Mouse (Mus musculus) liver, postnatal 0 days (tissue): Measurements from ENCODE around the gene Gpc6.

ENCODE experiments used
- CTCF ChIP-seq: sonication (generic); IDR thresholded peaks from 2 replicates; pipeline ENCODE4 v1.5.1; 2016; ENCODE audit warnings: antibody characterized with exemption, low read depth
- EP300 ChIP-seq: IDR thresholded peaks from 2 replicates; pipeline ENCODE4 v1.6.1; 2016; ENCODE audit warnings: antibody characterized with exemption, low read depth, mild to moderate bottlenecking

DNA sequence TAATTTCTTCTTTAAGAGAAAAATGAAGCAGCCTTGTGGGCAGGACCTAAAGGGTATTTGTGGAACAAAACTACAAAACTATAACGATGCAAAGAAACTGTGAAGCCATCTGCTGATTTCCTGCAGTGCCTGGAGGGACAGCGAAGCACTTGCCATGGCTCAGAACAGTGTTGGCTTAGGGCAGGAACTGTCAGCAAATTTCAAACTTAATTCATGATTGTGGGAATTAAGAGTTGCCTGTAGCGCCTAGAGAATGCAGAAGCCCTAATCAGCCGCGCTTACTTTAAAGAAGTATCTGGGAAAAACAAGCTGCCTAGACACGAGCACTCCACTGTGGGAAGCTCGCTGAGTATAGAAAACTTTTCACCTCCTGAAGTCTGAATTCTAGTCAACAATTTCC is 501.0 kb downstream of the Gpc6 start:
- TF ChIP-seq CTCF (no peak), EP300 (no peak)
